Mouse (Mus musculus): ENCODE results near the gene Slc27a1.

- TF ChIP-seq CTCF (IDR thresholded peaks at IDR 0.05; ENCODE audit: extremely low read depth, insufficient read length, insufficient replicate concordance, low read depth, low read length) (no peak), POLR2A (IDR thresholded peaks at IDR 0.05; ENCODE audit: low read depth, low read length) (no peak; the same call in 1 of the 2 replicates)
These were observed 31.4 kb upstream of the Slc27a1 start, which contains the start of gene Bst2 for GRCm38 (mm10) chr8:71537028-71537867.
